Mouse (Mus musculus) right cerebral cortex, adult 18-20 months (tissue): ENCODE results near the gene C5ar2.
A peak's percentile ranks its signal among the peaks of the same experiment; 100 is the strongest.

Experiments
- DNase-seq: peaks from one replicate; pipeline ENCODE4 v3.0.0; 2022; ENCODE audit warnings: mixed read lengths

Gene C5ar2

DNA sequence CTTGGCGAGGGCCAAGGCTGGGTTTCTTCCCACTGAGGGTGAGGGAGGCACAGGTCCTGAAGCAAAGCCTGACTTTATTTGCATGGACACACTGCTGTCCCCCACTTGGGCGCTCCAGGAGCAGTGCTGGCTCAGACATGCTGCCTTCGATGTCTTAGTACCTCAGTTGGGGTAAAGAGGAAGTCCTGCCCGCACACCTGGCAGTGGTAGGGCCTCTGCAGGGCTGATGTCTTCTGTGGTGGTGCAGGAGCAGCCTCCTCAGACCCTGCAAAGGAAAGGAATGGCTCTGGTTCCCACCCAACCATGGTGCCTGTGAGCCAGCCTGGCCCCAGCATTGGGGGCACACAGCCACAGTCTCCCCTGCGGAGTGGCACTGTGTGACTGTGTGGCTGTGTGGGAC lies 46.8 kb downstream of the C5ar2 start:
- DNase-seq = no peak

- DNase-seq = no peak
Observed at GRCm38 (mm10) chr7:16196616-16197015, 47.3 kb downstream of the C5ar2 start.

GRCm38 (mm10) chr7:16193702-16194101 lies 50.3 kb downstream of the C5ar2 start:
- DNase-seq = no peak

- DNase-seq = peak; percentile 67
Observed at GRCm38 (mm10) chr7:16192315-16192714, 51.6 kb downstream of the C5ar2 start.

- no peak for DNase-seq
Observed at GRCm38 (mm10) chr7:16187494-16187893, 56.5 kb downstream of the C5ar2 start.
